Mouse (Mus musculus): Measurements from ENCODE around the gene Zscan25. TPM values are rescaled to one million over a fixed set of nuclear protein-coding genes. Genes with fewer than 3 reads are reported as not detected.
"Not testable (repeated sequence)": the region's sequence is repeated elsewhere in the genome, so short reads cannot be mapped to it uniquely, and the experiment has no call there.

The Zscan25 gene
- polyA plus RNA-seq (2015; fragmentation: Nextera tagmentation; extraction: Ambion mirVana): 0.21 and 0.36 TPM in 2 replicates

GRCm38 (mm10) chr5:145280371-145281143, at the start of gene Zscan25:
Gene Zscan25, plus strand, starts transcription at chr5:145280500.
- H3K4me1 ChIP-seq (ENCODE audit: control insufficient read depth, insufficient read depth, low read length): peaks cover 2% of the 10 kb centered on the region; the same call in 1 of the 2 replicates
- H3K9ac ChIP-seq (ENCODE audit: low read length): peak within 1 kb of the TSS; percentile 94
- no peaks in the 10 kb centered on the region for H3K27me3 ChIP-seq (ENCODE audit: control insufficient read depth, insufficient read depth, low read length)
- peaks cover 4% of the 10 kb centered on the region; the same call in 1 of the 2 replicates for H3K36me3 ChIP-seq (ENCODE audit: control insufficient read depth, insufficient read depth, low read length)
- peak within 1 kb of the TSS; percentile 96 for H3K27ac ChIP-seq (ENCODE audit: low read length)
- ATAC-seq (ENCODE audit: insufficient read depth, low FRiP score): peak; percentile 98
- H3K4me2 ChIP-seq (ENCODE audit: low read depth, low read length): peak within 1 kb of the TSS; percentile 96
- H3K9me3 ChIP-seq (replicated peaks; ENCODE audit: control insufficient read depth, low read length): no peaks in the 10 kb centered on the region
- peak within 1 kb of the TSS; percentile 85 for H3K4me3 ChIP-seq (replicated peaks; ENCODE audit: low read length)
- under 1% methylated on average over 50 of the region's 50 CpGs for WGBS

DNA sequence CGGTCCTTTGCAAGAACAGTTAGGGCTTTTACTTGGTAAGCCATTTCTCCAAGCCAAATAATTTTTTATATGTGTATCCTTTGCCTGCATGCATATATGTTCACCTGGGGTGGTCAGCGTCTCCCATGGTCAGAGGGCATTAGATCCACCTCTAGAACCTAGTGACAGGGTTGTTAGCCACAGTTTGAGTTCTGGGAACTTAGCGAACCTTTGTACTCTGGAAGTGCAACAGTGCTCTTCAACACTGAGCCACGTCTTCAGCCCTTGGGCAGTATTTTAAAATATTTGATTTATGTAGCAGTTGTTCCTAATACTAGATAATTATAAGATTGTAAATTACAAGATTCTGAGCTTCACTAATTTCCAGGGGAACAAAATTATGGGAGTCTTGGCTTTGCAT, 49.7 kb upstream of the Zscan25 start:
- H3K4me3 ChIP-seq (replicated peaks; ENCODE audit: low read length): peak overlapping the region; percentile 97; the same call in 1 of the 2 replicates
- WGBS: 85% methylated on average over 4 of the region's 4 CpGs
- H3K4me2 ChIP-seq (ENCODE audit: low read depth, low read length): peak overlapping the region; percentile 85
- H3K9ac ChIP-seq (ENCODE audit: low read length): no peak overlapping the region
- ATAC-seq (ENCODE audit: insufficient read depth, low FRiP score): no peak
- H3K27me3 ChIP-seq (ENCODE audit: control insufficient read depth, insufficient read depth, low read length): no peaks in the 10 kb centered on the region
- H3K9me3 ChIP-seq (replicated peaks; ENCODE audit: control insufficient read depth, low read length): no peaks in the 10 kb centered on the region
- H3K27ac ChIP-seq (ENCODE audit: low read length): peak overlapping the region; percentile 87
- H3K4me1 ChIP-seq (ENCODE audit: control insufficient read depth, insufficient read depth, low read length): peaks cover 6% of the 10 kb centered on the region; the same call in 1 of the 2 replicates
- H3K36me3 ChIP-seq (ENCODE audit: control insufficient read depth, insufficient read depth, low read length): peaks cover 17% of the 10 kb centered on the region

- under 1% methylated on average over 42 of the region's 42 CpGs for WGBS
- peak within 1 kb of the TSS; percentile 87 for H3K27ac ChIP-seq (ENCODE audit: low read length)
These were observed 48.9 kb upstream of the Zscan25 start, which contains the start of gene Zfp655 for GRCm38 (mm10) chr5:145231367-145231871. Gene Zfp655, plus strand, starts transcription at chr5:145231715.

GRCm38 (mm10) chr5:145231893-145232411, 48.3 kb upstream of the Zscan25 start:
- Histone ChIP-seq H3K9ac (ENCODE audit: low read length) (peak overlapping the region; percentile 98), H3K27ac (ENCODE audit: low read length) (peak overlapping the region; percentile 87), H3K36me3 (ENCODE audit: control insufficient read depth, insufficient read depth, low read length) (peaks cover 20% of the 10 kb centered on the region), H3K4me2 (ENCODE audit: low read depth, low read length) (peak overlapping the region; percentile 85), H3K4me3 (replicated peaks; ENCODE audit: low read length) (peak overlapping the region; percentile 97), H3K9me3 (replicated peaks; ENCODE audit: control insufficient read depth, low read length) (no peaks in the 10 kb centered on the region), H3K27me3 (ENCODE audit: control insufficient read depth, insufficient read depth, low read length) (no peaks in the 10 kb centered on the region), H3K4me1 (ENCODE audit: control insufficient read depth, insufficient read depth, low read length) (peaks cover 6% of the 10 kb centered on the region; the same call in 1 of the 2 replicates)
- ATAC-seq (ENCODE audit: insufficient read depth, low FRiP score): peak; percentile 59
- under 1% methylated on average over 48 of the region's 49 CpGs for WGBS

More at GRCm38 (mm10) chr5:145231367-145231871, 48.9 kb upstream of the Zscan25 start, which contains the start of gene Zfp655:
- no peaks in the 10 kb centered on the region for H3K9me3 ChIP-seq (replicated peaks; ENCODE audit: control insufficient read depth, low read length)
- ATAC-seq (ENCODE audit: insufficient read depth, low FRiP score): peak; percentile 98
- peak within 1 kb of the TSS; percentile 98 for H3K9ac ChIP-seq (ENCODE audit: low read length)
- no peaks in the 10 kb centered on the region for H3K27me3 ChIP-seq (ENCODE audit: control insufficient read depth, insufficient read depth, low read length)
- H3K4me3 ChIP-seq (replicated peaks; ENCODE audit: low read length): peak within 1 kb of the TSS; percentile 97
- peaks cover 6% of the 10 kb centered on the region; the same call in 1 of the 2 replicates for H3K4me1 ChIP-seq (ENCODE audit: control insufficient read depth, insufficient read depth, low read length)
- peaks cover 20% of the 10 kb centered on the region for H3K36me3 ChIP-seq (ENCODE audit: control insufficient read depth, insufficient read depth, low read length)
- peak within 1 kb of the TSS; percentile 85 for H3K4me2 ChIP-seq (ENCODE audit: low read depth, low read length)

DNA sequence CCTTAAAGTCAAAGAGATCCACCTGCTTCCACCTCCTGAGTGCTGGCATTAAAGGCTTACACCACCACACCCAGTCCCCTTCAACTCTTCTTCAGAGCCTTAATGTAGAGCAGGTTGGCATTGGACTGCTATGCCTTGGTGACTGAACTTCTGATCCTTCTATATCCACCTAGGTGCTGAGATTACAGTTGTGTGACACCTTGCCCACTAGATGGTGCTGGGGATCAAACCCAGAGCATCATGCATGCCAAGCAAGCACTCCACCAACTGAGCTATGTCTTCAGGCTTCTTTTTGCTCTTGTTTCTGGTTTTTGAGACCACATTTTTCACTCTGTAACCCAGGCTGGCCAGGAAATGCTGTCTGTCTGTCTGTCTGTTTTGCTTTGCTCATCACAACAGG, 45.7 kb upstream of the Zscan25 start:
- no peak overlapping the region for H3K4me2 ChIP-seq (ENCODE audit: low read depth, low read length)
- H3K9ac ChIP-seq (ENCODE audit: low read length): no peak overlapping the region
- no peak overlapping the region for H3K27ac ChIP-seq (ENCODE audit: low read length)
- H3K4me1 ChIP-seq (ENCODE audit: control insufficient read depth, insufficient read depth, low read length): peaks cover 6% of the 10 kb centered on the region; the same call in 1 of the 2 replicates
- no peaks in the 10 kb centered on the region for H3K27me3 ChIP-seq (ENCODE audit: control insufficient read depth, insufficient read depth, low read length)
- H3K4me3 ChIP-seq (replicated peaks; ENCODE audit: low read length): no peak overlapping the region
- H3K36me3 ChIP-seq (ENCODE audit: control insufficient read depth, insufficient read depth, low read length): peaks cover 28% of the 10 kb centered on the region
- H3K9me3 ChIP-seq (replicated peaks; ENCODE audit: control insufficient read depth, low read length): no peaks in the 10 kb centered on the region
- ATAC-seq (ENCODE audit: insufficient read depth, low FRiP score): no peak

GRCm38 (mm10) chr5:145249520-145249919, 30.8 kb upstream of the Zscan25 start:
- no peaks in the 10 kb centered on the region for H3K9me3 ChIP-seq (replicated peaks; ENCODE audit: control insufficient read depth, low read length)
- peaks cover 31% of the 10 kb centered on the region for H3K36me3 ChIP-seq (ENCODE audit: control insufficient read depth, insufficient read depth, low read length)
- no peak overlapping the region for H3K4me2 ChIP-seq (ENCODE audit: low read depth, low read length)
- no peaks in the 10 kb centered on the region for H3K27me3 ChIP-seq (ENCODE audit: control insufficient read depth, insufficient read depth, low read length)
- H3K27ac ChIP-seq (ENCODE audit: low read length): no peak overlapping the region
- WGBS: 88% methylated on average over 3 of the region's 3 CpGs
- H3K4me3 ChIP-seq (replicated peaks; ENCODE audit: low read length): no peak overlapping the region
- no peak overlapping the region for H3K9ac ChIP-seq (ENCODE audit: low read length)
- H3K4me1 ChIP-seq (ENCODE audit: control insufficient read depth, insufficient read depth, low read length): no peaks in the 10 kb centered on the region
- no peak for ATAC-seq (ENCODE audit: insufficient read depth, low FRiP score)

DNA sequence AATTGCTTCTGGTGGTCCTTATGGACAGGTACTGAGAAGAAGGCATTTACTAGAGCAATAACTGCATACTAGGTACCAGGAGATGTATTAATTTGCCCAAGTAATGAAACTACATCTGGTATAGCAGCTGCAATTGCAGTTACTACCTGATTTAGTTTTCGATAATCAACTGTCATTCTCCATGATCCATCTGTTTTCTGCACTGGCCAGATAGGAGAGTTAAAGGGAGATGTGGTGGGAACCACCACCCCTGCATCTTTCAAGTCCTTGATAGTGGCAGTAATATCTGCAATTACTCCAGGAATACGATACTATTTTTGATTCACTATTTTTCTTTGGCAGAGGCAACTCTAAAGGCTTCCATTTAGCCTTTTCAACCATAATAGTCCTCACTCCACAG, 6.7 kb upstream of the Zscan25 start:
- not testable (repeated sequence) for ATAC-seq (ENCODE audit: insufficient read depth, low FRiP score); H3K27ac ChIP-seq (ENCODE audit: low read length); H3K9me3 ChIP-seq (replicated peaks; ENCODE audit: control insufficient read depth, low read length); H3K9ac ChIP-seq (ENCODE audit: low read length); H3K4me2 ChIP-seq (ENCODE audit: low read depth, low read length); H3K27me3 ChIP-seq (ENCODE audit: control insufficient read depth, insufficient read depth, low read length); H3K4me3 ChIP-seq (replicated peaks; ENCODE audit: low read length); H3K4me1 ChIP-seq (ENCODE audit: control insufficient read depth, insufficient read depth, low read length); H3K36me3 ChIP-seq (ENCODE audit: control insufficient read depth, insufficient read depth, low read length)
- 78% methylated on average over 2 of the region's 2 CpGs for WGBS

- ATAC-seq (ENCODE audit: insufficient read depth, low FRiP score): no peak
- Histone ChIP-seq H3K4me2 (ENCODE audit: low read depth, low read length) (no peak overlapping the region; the same call in 1 of the 2 replicates), H3K36me3 (ENCODE audit: control insufficient read depth, insufficient read depth, low read length) (peaks cover 4% of the 10 kb centered on the region; the same call in 1 of the 2 replicates), H3K27ac (ENCODE audit: low read length) (no peak overlapping the region), H3K4me3 (replicated peaks; ENCODE audit: low read length) (peak overlapping the region; percentile 85), H3K27me3 (ENCODE audit: control insufficient read depth, insufficient read depth, low read length) (no peaks in the 10 kb centered on the region), H3K9me3 (replicated peaks; ENCODE audit: control insufficient read depth, low read length) (no peaks in the 10 kb centered on the region), H3K4me1 (ENCODE audit: control insufficient read depth, insufficient read depth, low read length) (peaks cover 2% of the 10 kb centered on the region; the same call in 1 of the 2 replicates), H3K9ac (ENCODE audit: low read length) (no peak overlapping the region)
- WGBS: 80% methylated on average over 2 of the region's 2 CpGs
These were observed 352 bp upstream of the Zscan25 start for GRCm38 (mm10) chr5:145279948-145280347.

DNA sequence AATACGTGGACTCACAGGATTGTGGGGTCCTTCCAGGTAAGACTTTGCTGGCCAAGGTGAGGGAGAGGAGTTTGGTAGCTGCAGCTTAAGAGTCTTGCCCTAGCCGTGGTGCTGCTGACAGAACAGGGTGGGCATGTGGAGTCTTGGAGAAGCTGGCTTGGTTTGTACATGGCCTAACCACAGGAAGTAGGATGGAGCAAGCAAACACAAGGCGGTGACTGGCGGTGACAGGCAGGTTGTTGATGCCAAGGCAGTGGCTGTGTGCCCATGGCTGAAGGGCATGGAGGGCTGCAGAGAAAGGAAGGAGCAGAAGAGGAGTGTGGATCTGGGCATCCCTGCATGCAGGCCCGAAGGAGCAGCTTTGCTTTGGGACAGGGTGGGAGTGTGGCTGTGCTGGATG, 8.1 kb downstream of the Zscan25 start:
- Histone ChIP-seq H3K27ac (ENCODE audit: low read length) (no peak overlapping the region), H3K4me2 (ENCODE audit: low read depth, low read length) (no peak overlapping the region), H3K9me3 (replicated peaks; ENCODE audit: control insufficient read depth, low read length) (no peaks in the 10 kb centered on the region), H3K9ac (ENCODE audit: low read length) (no peak overlapping the region), H3K27me3 (ENCODE audit: control insufficient read depth, insufficient read depth, low read length) (no peaks in the 10 kb centered on the region), H3K36me3 (ENCODE audit: control insufficient read depth, insufficient read depth, low read length) (peaks cover 37% of the 10 kb centered on the region), H3K4me3 (replicated peaks; ENCODE audit: low read length) (no peak overlapping the region), H3K4me1 (ENCODE audit: control insufficient read depth, insufficient read depth, low read length) (no peaks in the 10 kb centered on the region)
- no peak for ATAC-seq (ENCODE audit: insufficient read depth, low FRiP score)
- WGBS: 91% methylated on average over 5 of the region's 5 CpGs
